Mouse (Mus musculus) activated CD4-positive, CD25-positive, alpha-beta regulatory T cell, adult 4 months (primary cell): Measurements from ENCODE around the gene Chid1. TPM values are rescaled to one million over a fixed set of nuclear protein-coding genes. Genes with fewer than 3 reads are reported as not detected.
A peak's percentile ranks its signal among the peaks of the same experiment; 100 is the strongest.

Experiments
- ATAC-seq: one replicate; pipeline ENCODE4 v1.8.0; 2017
- polyA plus RNA-seq, 2 experiments: library from polyadenylated mRNA; unstranded; fragments of 100-300 nt; shearing (Covaris generic); gene quantifications; one replicate each; pipeline ENCODE4 v1.2.1; 2017

Gene Chid1
- polyA plus RNA-seq = 10 to 100 TPM; 14.2 to 14.4 TPM

DNA sequence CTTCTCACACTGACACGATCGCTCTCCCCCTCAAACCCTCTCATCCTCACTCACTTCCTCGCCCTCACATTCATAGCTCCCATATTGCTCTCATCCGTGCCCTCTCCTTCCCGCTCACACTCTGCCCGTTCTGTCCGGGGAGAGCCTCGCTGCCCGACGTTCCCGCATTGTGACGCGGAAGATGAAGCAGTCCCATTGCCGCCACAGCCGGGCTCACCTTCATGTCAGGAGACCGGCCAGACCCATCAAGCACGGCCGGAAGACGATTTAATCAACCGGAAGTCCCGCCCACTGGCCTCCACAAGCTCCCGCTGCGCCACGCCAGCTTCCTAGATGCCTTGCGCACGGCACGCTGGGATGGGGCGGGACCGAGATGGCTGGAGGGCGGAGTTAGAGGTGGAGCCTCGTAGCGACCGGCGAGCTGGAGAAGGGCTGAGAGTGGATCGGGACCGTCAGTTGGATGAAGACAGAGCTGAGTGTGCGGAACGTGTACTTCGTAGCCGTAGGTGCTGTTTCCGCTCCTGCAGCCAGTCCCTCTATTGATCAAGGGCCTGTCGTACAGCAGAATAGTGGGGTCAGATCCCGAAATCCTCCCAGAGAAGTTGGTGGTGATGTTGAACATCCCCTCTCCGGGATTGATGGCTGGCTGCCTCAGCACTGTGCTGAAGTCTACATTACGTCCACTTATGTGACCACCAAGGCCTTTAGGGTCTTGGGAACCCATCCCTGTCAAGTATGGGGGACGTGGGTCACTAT is at the start of gene Chid1:
TSS of gene Chid1 (minus strand) at position 302 of the 756 bp plus-strand sequence.
- ATAC-seq = peak; percentile 98

DNA sequence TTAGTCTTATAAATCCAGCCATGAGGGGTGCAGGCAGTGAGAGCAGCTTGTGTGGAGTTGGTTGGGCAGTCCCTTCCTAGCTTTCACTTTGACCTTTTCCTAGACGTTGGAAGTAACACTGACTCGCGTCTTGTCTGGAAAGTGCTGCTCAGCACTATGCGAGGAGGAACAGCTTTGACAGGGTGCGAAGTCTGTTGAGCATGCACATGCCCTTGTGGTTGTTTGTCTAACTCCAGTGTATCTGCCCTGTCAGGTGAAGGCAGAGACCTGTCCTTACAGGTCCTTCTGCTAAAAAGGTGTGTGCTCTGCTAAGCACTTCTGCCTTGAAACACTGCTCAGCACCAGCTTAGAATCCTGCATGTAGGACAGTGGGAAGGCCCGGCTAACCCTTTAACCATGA is 49.2 kb upstream of the Chid1 start:
- no peak for ATAC-seq

DNA sequence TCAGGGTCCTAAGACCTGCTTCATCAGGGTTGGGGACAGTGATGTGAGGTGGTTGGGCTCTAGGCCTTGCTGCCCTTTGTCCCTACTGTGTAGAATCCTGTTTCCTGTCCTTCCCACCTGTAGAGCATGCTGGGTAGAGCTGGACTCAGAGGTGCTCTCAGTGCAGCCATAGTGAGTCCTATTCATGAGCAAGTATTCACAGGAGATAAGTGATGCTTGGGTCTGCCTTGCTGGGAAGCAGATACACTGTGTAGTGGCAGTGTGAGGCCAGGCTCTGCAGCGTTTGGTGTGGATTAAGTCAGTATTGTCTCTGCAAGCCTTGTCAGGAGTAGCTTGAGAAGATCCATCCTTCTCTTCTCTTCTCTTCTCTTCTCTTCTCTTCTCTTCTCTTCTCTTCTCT is 46.2 kb upstream of the Chid1 start:
- ATAC-seq = no peak

DNA sequence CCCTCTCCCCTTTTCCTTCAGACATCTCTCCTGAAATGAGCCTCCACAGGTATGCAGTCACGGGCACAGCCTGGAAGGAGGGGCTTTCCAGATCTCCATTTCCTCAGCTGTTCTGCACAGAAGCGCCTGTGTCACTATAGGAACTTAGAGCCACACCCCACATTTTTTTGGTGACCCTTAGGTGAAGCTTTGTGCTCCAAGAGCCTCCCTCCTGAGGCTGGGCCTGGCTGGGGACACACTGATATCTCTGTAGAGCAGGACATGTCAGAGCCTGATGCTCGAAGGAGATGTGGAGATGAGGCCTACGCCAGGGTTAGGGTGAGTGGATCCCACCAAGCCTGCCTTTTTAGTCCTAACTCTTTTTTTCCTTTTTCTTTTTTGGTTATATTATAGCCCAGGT is 45.6 kb upstream of the Chid1 start:
- ATAC-seq = no peak

DNA sequence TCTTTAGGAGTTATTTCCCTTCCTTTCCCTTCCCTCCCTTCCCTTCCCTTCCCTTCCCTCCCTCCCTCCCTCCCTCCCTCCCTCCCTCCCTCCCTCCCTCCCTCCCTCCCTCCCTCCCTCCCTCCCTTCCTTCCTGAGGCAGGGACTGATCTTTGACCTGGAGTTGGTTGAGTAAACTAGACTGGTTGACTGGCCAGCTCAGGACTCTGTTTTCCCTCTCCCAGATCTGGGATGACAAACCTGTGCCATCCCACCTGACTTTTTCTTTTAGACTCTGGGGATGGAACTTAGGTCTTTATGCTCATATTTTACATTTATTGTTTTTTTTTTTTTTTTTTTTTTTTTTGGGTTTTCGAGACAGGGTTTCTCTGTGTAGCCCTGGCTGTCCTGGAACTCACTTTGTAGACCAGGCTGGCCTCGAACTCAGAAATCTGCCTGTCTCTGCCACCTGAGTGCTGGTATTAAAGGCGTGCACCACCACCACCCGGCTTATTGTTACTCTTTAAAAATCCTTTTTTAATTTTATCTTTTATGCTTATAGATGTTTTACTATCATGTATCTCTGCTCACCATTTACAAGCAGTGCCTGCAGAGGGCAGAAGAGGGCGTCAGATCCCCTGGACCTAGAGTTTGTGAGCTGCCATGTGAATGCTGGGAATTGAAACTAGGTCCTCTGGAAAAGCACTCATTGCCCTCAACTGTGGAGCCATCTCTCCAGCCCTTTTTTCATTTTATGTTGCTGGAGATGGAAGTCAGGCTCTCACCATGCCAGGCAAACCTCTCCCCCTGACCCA is 44.6 kb upstream of the Chid1 start:
- no peak for ATAC-seq

DNA sequence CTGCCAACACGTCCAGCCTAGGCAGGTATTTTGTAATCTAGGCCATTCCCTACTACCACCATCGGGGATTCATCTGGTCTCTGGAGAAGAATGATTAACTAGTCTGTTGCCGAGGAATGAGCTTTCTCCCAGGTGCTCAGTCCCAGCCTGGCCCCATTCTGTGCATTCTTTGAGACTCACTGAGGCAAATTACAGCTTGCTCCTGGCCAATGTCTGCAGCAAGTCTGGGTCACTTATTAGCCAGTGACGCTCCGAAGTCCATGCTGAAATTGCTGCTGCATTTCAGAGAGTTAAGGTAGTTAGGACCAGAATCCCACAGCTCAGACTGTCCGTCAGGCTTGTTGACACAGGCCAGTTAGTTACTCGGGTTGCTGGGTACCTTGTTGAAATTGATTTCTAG is 41.7 kb upstream of the Chid1 start:
- ATAC-seq = no peak

DNA sequence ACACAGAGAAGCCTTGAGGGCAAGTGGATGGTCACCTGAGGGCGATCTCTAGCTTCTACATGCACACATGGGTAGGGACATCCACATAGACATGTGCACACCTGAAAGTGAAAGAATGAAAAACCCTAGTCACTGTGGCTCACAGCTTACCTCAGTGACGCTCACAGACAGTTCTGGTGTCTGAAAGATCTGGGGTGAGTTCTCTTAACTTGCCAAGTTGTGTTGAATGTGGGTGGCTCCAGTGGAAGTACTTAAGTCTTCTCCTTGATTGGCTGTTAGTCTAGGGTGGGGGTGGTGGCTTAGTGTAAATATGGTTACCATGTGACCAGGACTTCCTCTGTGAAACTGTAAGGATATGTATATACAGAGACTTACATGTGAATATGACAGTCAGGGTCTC is 39.3 kb upstream of the Chid1 start:
- peak; percentile 94 for ATAC-seq

DNA sequence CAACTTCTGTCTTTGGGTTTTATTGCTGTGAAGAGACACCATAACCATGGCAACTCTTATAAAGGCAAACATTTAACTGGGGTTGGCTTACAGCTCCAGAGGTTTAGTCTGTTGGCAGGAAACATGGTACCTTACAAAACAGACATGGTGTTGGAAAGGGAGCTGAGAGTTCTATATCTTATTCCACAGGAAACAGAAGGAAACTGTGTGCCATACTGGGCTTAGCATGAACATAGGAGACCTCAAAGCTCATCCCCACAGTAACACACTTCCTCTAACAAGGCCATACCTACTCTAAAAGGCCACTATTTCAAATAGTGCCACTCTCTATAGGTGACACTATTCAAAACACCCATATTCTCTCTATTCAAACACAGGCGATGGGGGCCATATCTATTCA is 38.9 kb upstream of the Chid1 start:
- ATAC-seq = peak; percentile 2

DNA sequence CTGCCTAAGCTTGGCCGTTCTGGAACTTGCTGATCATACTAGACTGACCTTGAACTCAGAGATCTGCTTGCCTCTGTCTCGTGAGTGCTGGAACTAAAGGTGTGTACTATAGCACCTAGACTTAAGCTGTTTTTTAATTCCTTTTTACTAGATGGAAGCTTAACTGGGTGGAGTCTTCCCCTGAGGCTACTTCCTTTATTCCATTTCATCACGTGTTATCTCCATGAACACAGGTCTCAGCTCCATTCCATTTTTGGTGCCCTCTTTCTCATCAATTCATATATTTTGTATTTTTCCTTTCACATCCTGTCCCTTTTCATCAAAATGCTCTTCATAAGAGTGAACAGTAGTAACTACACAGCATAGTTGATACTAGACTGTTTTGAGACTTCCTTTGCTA is 38.1 kb upstream of the Chid1 start:
- ATAC-seq = no peak

DNA sequence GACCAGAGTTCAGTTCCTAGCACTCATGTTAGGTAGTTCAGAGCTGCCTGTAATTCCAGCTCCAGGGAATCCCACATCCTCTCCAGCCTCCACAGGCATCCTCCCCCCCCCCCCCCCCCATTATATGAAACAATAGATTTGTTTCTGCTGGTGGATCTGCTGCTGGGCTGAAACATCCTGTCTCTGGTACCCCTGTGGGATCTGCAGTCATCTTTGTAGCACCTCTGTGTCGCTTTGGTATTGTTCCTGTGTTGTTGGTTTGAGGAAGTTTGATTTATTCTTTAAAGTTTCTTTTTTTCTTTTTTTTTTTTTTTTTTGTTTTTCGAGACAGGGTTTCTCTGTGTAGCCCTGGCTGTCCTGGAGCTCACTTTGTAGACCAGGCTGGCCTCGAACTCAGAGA is 35.8 kb upstream of the Chid1 start:
- ATAC-seq = no peak

DNA sequence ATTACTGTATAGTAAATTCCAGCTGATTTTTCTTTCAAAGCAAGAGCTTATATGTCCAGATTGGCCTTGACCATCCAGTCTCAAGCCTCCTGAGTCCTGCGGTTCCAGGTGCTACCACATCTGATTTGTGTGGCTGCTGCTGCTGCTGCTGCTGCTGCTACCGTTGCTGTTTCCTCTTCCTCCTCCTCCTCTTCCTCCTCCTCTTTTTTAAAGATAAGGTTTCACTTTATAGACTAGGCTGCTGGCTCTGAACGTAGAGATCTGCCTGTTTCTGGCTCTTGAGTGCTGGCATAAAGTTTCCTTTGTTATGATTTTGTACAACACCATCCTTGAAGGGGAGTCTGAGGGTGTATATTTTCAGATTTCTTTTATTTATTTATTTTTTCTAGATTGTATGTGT is 34.4 kb upstream of the Chid1 start:
- no peak for ATAC-seq

DNA sequence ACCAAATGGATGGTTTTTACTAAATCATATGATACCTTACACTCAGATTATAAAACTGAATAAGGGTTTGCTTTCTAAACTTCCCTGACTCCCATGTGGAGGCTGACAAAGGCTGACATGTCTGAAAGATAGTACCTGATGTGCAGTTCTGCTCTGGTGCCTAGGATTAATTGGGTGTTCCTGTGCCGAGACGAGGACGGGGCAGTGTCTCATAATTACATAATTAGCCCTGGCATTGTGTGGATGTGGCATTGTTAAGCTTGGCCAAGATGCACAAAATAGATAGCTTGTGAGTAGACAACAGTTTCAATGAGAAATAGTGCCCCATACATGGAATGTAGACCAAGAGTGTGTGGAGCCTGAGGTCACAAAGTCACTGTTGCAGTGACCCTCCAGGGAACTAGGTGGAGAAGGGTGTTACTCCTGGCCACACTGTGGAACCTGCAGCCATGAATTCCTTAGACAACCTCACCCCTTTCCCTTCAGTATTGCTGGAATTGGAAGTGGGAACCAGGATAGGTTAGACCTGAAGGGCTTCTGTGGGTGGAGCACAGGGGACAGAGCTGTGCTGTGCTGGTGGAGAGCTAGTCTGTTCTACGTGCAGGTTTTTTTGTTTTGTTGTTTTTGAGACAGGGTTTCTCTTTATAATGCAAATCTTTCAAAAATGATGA is 31.1 kb upstream of the Chid1 start:
- no peak for ATAC-seq

DNA sequence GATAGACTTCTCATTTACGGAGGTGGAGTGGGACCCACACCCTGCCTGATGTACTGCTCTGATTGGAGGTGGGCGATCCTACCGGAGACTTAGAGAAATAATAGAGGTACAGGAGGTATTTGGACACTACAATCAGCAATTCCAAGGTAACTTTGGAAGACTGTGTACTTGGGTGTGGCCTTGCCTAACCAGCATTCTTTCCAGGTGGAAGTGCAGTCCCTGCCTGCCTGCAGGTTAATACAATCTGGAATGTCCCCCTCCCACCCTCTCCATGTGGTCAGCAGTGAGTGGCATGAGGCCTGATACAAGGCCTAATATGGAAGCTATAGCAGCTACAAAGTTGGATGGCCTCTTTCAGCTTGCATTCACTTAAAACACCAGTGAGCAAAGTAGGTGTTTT is 30.3 kb upstream of the Chid1 start:
- ATAC-seq = no peak

DNA sequence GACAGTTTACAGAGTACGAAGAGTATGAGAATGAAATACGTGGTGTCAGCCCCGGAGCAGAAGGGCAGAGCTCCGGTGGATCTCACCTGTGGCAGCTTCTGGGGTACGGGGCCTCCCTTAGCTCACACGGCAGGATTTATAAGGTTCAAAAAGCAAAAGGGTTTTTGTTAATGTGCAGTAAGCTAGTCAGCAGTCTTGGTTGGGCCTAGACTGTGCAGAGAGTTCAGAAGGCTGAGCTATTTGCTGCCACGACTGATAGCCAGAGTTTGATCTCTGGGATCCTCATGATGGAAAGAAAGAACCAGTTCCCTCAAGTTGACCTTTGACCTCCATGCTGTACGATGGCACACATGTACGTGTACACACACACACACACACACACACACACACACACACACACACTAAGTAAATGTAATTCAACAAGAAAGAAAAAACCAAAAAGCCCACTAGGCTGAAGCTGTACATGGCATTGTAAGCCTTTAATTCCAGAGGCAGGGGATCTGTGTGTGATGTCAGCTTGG is 29.7 kb upstream of the Chid1 start:
- ATAC-seq = no peak

DNA sequence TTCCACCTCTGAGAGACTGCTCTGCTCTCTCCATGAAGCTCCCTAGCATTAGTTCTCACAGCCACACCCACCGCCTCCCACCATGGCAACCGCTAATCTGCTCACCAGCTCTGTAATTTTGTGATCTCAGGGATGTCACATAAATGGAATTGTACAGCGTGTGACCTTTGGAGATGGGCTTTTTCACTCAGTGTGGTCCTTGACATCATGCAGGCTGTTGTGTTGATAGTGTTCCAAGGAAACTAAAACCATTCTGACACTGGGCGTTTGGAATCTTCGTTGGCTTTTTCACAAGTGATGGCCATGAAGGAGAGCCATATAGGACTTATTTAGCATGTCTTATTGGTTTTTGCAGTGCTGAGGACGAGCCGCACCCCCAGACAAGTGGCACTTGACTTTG is 26.9 kb upstream of the Chid1 start:
- ATAC-seq = no peak

DNA sequence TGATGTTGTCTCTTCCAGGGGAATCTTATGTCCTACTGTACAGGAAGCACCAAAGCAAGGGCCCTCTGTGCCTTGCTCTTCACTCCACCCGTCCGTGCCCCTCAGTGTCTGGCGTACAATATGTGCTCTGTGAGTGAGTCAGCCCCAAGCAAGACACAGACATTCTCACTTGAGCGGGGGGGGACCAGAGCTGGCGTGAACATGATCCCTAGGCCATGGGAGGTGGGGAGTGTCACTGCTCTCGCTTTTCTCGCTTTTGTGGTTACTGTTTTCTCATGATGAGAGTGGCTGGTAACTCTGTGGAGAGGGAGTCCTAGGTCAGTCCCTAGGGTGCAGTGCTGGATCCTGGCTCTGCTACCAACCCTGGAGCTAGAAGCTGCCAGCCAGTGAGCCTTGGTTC is 24.9 kb upstream of the Chid1 start:
- ATAC-seq = no peak

DNA sequence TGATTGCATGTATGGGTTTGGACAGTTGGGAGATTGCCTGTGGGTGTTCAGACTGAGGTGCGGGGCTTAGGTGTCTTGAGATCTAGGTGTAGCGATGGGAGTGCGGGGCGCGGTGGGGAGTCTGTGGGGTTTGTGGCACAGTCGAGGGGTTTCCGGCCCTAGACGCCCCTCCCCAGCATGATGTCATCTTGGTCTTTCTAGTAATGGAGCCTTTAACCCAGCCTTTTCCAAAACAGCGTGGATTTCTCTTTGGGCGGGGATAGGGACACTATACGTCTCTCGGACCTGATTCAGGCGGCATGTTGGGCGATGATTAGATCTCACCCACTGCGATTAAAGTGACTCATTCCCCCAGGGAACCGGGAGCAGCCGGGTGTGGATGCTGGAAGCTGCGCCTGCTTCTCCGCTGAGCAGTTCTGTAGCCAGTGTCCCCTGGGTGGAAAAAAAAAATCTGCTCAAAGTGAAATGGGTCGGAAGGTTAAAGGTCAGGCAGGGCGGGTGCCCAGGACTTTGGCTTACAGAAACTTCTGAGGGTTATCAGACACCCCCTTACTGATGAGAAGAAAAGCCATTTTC is 23.3 kb upstream of the Chid1 start:
- peak; percentile 41 for ATAC-seq

DNA sequence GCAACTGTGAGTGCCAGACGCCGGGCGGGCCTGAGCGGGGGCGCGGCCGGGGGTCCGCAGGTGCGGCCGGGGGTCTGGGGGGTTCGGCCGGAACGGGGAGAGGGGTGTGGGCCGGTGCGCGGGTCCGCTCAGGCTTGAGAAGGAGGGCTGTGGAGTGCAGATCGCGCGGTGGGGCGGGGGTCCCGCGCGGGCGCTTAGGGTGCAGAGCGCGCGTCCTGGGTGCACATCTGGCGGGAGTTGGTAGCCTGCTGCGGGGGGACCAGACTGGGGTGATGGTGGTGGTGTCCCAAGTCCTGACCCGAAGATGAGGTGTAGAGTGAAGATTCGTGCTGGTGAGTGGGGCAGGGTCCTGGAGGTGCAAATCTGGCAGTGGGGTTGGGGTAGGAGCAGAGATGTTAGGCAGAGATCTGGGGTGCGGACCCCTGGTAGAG is 22.8 kb upstream of the Chid1 start:
- ATAC-seq = peak; percentile 10

DNA sequence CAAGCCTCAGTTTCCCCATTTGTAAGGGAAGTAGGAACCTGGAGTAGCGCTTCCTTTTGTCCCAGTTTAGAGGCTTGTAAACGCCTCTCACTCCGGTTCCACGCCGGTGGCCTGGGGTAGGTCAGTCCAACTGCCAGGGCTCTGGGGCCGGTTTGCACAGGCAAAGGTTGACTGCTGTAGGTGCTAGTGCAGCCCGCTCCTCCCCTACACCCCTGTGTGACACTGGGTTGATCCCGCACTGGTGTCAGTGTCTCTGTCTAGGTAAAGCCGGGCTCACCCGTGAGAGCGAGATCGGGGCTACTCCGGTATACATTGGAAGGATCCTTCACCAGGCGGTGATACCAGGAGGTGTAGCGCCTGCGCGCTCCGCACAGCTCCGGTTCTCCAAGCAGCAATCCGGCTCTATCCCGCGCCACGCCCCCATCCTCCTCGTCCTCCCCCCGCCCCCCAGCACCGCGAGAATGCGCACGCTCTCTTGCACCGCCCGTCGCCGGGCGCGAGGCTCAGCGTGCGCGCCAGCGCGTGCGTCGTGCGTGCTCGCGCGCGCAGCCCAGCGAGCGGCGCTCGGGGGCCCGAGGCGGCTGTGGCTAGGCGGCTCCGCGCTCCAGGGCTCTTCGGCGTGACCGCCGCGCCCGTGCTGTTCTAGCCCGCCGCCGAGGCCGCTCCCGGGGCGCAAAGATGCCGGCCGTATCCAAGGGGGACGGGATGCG is 22.2 kb upstream of the Chid1 start, which contains the start of gene Ap2a2:
TSS of gene Ap2a2 (plus strand) at position 492 of the 710 bp plus-strand sequence.
- ATAC-seq = peak; percentile 86

DNA sequence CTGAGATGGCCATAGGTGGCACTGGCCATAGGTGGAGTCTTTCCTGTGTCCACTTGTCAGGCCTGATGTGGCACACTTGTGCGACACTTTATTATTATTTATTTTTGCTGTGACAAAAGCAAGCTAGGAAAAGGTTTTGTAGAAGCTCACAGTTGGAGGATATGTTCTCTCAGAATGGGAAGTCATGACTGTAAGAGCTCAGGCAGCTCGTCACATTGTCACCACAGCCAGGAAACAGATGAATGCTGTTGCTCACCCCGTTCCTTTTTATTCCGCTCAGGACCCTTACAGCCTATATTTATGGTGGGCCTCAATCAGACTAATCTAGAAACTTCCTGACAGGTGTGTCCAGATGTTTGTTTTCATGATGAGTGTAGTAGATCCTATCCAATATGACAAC is 20.8 kb upstream of the Chid1 start:
- ATAC-seq = no peak

DNA sequence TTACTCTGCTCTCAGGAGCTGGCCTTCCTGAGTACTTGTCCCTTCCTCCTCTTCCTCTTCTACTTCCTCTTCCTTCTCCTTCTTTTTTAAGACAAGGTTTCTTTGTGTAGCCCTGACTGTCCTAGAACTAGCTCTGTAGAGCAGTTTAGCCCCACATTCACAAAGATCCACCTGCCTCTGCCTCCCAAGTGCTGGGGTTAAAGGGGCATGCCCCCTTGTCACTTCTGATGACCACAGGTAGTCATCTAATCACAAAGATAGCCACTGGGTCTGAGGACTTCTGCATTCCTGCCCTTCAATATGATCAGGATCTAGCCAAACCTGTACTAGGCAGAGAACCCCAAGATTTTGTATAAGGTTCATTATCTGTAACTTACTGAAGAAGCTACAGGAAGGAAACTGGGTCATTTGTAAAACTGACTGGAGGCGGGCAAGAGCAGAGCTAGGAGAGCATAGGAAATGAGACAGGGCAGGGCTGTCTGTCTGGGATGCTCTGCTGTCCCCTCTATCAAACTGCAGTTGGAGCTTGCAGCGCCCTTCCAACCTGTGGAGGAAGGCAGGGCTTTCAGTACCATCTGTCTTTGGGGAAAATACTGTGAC is 20.2 kb upstream of the Chid1 start:
- ATAC-seq = no peak

DNA sequence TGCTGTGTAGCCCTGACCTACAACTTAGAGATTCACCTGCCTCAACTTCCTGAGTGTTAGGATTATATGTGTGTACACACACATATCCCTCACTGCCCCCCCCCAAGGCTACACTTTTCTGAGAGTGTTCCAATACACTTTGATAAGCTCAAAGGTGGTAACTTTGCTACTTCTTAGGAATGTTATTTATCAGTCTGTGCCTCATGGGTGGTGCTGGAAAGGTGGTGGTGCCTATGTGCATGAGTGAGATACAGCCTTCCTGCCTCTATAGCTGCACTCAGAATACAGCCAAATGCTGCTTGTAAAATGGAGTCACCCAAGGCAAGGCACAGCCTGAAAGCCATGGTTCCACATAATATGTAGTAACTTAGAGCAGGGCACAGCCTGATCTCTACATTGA is 19.3 kb upstream of the Chid1 start:
- no peak for ATAC-seq
